Mouse (Mus musculus): ENCODE measurements around the gene Ubtf.

Gene Ubtf

DNA sequence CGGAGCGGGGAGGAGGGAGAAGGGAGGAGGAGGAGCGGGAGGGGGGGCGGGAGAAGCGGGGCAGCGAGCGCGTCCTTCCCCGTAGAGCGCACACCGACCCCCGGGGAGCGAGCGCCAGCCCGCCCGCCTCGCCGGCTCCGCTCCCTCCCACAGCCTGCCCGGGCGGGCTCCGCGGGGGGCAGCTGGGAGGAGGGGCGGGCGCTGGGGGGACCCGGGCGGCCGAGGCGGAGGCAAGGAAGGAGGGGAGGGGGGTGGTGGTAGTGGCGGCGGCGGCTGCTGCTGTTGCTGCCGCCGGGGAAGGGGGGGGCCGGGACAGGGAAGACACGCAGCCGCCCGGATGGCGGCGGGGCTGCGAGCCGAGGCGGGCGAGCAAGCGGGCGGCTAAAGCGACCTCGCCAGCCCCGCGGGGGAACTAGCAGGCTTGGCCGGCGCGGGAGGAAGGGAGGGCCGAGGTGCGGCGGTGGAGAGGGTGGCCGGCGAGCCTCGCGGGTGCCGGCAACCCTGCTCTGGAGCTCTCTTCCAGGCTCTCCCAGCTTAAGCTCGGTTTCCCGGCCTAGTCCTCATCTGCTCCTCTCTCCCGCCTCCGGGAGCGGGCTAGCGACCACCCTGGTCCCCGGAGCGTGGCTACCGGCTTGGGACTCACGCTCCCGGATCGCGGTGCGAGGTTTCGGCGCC is 1.5 kb downstream of the Ubtf start:
- DNase-seq (ENCODE audit: low spot score in 2 of 2), result peak; percentile 54 to 63

DNA sequence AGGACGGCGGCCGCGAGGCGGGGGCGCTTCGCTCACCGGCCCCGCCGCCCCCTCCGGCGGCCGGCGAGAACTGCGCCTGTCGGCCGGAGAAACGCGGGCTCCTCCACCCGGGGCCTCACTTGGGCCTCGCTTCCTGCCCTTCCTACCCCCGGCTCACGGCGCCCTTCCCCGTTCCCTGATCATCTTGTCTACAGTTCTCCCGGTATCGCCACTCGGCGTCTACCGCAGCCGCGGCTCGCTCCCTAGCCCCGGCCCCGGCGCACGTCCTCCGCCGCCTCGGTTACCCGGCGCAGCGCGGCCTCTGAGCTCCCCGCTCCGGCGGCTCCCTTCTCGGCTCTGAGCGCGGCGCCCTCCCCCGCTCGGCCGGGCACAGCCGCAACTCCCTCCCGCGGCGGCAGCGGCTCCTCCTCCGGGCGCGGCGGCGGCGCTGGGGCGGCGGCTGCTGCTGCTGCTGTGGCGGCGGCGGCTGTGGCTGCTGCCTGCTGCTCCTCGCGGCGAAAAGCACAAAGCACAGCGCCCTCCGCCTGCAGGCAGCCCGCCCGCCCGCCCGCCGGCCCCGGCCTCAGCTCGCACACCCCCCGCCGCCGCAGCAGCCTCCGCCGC is 2.1 kb downstream of the Ubtf start:
- peak; percentile 49 to 66 for DNase-seq (ENCODE audit: low spot score in 2 of 2)

DNA sequence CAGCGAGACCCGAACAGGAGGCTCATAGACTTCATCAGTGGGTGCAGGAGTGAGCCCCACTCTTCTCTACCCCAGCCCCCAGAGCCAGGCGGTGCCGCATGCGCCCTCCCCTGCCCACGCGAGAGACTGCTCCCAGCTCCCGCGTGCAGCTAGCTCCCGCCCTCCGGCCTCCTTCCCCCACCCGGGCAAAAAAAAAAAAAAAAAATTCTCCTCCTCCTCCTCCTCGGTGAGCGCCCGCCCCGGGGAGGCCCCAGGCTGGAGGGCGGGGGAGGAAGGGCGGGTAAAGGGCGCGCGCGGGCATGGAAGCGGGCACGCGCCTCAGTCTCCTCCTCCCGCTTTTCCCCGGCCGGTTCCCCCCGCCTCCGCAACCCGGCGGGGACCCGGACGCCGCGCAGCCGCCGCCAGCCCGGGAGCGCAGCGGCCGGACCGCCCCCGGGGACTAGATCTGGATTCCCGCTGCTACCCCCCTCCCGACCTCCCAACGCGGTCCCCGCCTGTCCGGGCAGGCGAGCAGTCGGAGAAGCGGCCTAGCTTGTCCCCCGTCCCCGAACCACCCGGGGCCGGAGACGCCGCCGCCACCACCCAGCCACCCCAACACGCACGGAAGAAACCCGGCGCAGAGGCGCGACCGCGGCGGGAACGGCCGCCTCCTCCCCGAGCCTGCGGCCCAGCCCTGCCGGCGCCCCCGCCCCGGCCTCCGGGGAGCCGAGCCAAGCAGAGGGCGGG is 2.8 kb downstream of the Ubtf start:
- peak; percentile 87 to 88 for DNase-seq (ENCODE audit: low spot score in 2 of 2)

DNA sequence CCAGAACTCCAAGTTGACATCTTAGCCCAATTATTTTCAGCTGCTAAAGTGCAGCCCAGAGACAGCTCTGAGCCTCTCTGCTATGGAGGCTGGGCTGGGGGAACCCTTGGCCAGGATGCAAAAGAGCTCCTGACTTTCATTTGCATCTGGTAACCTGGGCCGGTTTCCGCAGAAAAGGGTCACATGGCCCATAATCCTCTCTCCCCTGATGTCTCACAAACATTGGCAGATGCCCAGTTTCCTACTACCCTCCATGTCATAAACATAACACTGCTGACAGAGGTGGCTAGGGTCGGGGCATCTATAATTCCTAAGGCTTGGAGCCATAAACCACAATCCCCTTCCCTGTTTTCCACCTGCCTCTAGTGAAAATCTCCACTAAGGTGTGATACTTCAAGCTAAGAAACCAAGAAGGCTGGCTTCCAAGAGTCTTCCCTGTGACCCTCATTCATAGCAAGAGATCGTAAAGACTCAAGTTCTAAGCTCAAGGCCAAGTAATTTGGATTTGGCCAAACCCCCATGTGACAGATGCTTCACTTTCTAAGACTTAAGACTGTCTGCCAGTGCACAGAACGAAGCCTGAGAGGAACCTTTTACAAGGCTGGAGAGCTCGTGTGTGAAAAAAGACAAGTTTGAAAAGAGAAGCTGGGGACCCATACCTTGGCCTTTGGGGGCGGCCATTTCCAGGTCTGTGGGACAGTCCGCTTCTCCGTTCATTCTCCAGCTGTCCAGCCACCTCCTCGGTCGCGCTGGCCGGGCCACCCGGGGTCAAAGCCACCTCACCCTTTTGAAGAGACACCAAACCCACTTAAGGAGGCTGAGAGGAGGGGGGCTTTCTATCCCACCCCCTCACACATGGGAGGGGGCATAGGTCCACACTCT is 3.6 kb downstream of the Ubtf start:
- DNase-seq (ENCODE audit: low spot score in 2 of 2), result no peak

DNA sequence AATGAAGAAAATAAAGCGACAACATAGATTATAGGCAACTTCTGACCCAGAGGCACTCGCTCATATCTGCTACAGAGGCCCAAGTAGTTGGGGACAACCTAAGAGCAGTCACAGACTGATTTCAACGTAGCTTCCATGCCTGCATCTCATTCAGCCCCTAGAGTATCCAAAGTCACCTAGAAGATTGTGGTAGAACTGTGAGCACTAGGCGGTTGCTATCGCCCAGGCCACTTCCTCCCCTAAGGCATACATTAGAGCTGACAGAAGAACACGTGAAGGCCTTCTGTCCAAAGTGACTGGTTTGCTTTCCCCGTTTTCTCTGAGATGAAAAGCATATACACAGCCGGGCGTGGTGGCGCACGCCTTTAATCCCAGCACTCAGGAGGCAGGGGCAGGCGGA is 5.2 kb downstream of the Ubtf start:
- DNase-seq (ENCODE audit: low spot score in 2 of 2), result no peak

DNA sequence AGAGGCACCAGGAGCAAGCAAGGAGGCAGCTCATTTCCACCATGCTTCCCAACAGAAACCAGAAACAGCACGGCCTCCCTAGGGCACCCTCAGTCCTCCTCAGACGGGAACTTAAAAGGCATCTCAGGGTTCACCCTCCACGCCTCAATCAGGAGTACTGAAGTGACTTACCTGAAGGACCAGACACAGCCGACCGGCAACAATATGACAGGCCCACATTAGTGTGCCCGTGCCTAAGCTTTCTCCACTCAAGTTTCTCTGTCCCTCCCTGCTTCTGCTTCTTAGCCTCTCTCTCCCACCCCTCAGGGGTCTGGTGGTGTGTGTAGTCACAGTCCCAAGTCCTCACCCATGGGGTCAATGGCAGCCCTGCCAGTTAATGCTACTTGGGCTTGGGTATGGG is 7.0 kb downstream of the Ubtf start:
- DNase-seq (ENCODE audit: low spot score in 2 of 2), result no peak

DNA sequence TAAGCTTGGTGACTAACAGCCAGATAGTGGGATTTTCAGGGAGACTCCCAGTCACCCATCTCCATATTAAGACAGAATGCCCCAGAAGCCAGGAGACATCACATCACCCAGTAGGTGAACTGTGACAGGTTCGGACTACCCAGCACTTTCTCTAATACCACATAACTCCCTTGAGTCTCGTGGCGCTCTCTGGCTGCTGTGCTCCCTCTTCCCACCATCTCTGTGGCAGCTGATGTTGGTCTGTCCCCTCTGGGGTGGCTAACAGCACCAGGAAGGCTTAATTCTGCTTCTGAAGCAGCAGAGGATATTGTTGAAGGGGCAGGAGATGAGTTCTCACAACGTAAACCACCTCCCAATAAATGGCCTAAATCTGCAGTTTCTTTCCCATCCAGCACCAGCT is 7.6 kb downstream of the Ubtf start:
- no peak for DNase-seq (ENCODE audit: low spot score in 2 of 2)

DNA sequence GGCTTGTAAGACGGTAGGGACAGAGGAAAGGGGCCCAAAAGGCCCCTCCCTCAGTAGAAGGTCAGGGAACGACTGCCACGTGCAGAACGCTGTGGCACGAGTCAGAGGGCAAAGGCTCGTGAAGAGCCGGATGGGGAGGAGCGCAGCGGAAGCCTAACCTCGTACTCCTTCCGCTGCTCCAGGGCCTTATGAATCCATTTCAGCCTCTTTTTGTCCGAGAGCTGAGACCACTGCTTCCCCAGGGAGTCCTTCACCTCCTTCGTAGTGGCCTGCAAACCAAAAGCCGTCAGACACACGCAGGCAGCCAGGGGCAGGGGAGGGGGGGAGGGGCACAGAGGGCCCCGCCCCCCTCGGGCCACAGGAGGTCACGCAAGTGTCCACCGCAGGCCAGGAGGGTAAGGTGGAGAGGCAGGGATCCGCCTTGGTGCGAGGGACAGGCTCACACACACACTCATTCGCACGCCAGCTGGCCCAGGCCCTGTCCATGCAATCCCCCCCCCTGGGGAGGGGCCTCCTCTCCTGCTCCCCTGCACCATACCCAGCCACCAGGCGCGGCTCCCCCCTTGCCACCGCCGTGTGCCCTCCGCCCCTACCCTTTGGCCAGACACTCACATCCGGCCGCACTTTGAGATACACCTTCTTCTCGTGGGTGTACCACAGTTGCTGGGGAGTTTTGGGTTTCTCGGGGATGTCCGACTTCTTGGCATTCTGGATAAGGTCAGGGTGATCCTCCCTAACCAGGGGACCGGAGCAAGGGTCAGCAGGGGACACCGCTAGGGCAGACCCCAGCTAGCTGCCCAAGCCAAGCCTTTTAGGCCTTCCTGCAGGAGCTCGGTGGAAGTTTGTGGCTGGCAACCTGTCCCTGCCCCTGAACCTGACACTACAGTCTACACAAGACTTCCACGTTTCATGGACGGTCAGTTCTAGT is 8.5 kb downstream of the Ubtf start:
- DNase-seq (ENCODE audit: low spot score in 2 of 2), result no peak

DNA sequence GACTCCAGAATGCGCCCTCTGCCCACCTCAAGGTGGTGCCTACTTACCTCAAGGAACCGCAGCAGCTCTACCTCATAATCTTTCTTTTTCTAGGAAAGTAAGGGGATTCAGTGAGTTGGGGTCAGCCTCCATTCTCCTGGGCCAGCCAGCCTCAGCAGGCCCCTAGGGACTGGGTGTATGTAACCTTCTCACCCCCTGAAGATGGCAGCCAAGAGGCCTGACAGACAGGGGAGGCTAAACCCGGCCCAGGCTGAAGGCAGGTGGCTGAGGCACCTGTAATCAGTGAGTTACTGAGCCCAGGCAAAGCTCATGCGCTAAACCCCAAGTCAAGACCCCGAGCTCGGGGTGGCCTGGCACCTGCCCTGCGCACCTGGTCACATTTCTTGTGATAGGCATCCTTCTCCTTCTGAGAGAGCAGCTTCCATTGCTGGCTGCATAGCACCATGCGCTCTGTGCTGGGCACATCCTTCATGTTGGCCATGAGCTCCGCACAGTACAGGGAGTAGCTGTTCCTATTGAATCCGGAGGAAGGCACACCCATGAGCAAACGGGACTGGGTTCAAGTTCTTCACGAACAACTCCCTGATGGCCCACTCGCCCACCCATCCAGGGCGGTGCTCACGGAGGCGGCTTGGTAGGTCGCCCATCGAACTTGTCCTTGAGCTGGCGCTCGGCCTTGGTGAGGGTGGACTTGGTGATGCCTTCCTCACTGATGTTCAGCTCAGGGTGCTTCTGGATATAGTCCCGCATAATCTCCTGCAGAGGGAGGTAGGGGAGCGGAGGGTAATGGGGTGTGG is 9.5 kb downstream of the Ubtf start:
- DNase-seq (ENCODE audit: low spot score in 2 of 2), result no peak

DNA sequence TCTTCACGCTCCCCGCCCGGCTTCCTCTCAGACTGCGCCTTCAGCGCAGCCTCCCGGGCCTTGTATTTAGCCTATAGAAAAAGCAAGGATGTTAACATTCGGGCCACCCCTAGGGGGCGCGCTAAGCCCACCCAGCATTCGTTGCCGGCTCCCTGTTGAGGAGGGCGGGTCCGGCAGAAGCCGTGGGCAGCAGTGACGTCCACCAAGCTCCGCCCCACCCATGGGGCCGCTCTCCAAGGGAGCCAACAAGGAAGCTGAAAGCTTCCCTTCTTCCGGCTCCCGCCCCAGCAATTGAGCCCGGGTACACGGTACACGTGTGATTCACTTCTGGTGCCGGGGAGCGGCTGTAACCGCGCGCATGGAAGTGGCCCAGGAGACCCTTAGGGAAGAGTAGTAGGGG is 10.6 kb downstream of the Ubtf start:
- peak; percentile 97 for DNase-seq (ENCODE audit: low spot score in 2 of 2)

DNA sequence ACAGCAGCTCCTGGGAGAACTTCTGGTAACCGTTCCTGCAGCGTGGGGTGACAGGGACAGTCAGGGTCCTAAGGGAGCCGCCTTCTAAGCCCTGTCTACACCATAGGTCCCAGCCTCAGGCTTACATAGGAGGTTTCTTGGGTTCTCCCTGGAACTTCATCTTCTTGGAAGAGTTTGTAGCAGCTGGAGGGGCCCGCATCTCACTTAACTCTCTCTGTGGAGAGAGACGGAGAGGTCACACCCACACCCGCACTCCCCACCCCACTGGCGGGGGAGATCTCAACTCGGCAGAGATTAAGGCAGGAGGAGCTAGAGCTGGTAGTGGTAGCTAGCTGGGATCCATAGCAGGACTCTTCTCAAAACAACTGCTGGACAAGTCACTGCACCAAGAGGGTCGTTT is 11.4 kb downstream of the Ubtf start:
- DNase-seq (ENCODE audit: low spot score in 2 of 2), result no peak

DNA sequence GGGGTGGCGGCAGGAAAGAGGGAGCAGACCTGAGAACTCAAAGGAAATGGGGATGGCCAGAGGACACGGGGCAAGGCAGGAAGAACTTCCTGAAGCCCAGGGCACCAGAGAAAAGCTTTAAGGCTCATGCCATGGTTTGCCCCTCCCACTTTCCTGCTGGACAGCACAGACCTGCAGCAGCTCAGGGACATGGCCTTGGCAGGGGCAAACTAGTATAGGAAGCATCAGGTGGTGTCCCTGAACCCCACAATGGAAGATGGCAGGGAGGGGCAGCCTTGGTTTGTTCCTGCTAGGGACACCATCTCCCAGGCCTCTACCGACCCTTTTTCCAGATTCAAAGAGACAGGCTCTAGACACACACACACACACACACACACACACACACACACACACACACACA is 14.2 kb downstream of the Ubtf start:
- no peak for DNase-seq (ENCODE audit: low spot score in 2 of 2)

DNA sequence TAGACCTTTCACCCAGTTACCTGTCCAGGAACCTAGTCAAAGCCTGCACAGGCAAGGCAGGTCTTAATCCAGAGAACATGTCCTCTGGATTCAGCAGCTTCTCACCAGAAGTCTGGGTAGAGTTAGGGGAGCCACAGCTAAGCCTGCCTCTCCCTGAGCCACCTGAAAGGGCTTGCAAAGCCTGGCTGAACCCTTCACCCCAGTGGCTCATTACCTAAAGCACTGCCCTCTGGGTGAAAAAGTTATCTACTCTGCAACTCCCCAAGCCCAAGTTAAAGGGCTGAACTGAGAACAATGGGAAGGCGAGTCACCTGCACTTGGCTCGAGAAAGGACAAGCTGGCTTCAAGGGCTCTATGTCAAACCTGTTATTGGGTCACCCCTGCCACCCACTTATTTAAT is 15.4 kb downstream of the Ubtf start:
- DNase-seq (ENCODE audit: low spot score in 2 of 2), result no peak

DNA sequence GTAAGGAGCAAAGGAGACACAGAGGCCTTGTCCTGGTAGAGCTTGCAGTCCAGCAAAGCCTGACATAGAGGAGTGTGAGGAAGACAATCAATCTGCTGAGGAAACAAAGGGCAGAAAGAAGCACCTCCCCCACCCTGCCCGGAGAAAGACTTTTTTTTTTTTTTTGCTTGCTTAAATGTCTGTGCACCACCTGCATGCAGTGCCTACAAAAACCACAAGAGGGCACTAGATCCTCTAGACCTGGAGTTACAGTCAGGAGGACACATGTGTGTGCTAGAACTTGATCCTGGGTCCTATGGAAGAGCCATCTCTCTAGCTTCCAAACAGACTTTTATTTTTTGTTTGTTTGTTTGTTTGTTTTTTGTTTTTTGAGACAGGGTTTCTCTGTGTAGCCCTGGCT is 19.7 kb downstream of the Ubtf start:
- peak; percentile 47 to 76 for DNase-seq (ENCODE audit: low spot score in 2 of 2)

DNA sequence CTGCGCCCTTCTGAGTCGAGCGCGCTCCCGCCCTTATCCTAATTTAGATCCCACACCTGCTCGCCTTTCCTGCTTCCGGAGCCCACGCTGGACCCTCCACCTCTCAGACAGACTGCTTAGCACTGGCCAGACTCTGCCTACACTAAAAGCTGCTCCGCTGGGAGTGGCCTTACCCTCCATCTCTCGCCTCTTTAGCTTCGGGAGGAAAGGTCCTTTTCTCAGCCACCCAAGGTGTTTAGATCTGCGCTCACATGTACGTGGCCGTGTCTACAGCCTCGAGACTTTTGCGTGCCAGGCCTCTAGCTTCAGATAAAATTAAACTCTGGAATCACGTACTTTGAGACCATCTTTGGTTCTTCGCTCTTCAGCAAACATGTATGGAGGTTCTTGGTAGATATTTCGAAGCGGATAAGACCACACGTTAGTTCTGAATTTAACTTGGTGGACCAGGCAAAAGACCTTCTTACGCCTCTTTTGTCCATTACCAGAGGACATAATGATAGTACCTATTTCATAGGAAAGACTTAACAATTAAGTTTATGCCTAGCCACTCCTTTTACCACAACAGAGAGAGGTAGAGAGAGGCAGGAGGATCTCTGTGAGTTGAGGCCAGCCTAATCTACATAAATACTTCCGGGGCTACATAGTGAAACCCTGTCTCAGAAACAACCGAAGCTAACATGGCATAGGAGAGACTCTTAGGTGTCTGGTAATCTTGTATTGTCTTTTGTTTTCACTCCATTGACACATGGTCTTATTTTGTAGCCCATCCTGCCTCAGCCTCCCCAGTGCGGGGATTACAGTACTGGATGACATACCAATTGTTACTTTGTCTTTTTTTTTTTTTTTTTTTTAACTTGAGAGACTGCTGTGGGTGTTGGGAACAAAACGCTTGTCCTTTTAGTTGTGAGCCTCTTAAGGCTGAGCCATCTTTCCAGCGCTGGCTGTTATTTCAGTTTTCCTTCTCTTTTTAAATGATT is 21.7 kb downstream of the Ubtf start:
- DNase-seq (ENCODE audit: low spot score in 2 of 2), result no peak

DNA sequence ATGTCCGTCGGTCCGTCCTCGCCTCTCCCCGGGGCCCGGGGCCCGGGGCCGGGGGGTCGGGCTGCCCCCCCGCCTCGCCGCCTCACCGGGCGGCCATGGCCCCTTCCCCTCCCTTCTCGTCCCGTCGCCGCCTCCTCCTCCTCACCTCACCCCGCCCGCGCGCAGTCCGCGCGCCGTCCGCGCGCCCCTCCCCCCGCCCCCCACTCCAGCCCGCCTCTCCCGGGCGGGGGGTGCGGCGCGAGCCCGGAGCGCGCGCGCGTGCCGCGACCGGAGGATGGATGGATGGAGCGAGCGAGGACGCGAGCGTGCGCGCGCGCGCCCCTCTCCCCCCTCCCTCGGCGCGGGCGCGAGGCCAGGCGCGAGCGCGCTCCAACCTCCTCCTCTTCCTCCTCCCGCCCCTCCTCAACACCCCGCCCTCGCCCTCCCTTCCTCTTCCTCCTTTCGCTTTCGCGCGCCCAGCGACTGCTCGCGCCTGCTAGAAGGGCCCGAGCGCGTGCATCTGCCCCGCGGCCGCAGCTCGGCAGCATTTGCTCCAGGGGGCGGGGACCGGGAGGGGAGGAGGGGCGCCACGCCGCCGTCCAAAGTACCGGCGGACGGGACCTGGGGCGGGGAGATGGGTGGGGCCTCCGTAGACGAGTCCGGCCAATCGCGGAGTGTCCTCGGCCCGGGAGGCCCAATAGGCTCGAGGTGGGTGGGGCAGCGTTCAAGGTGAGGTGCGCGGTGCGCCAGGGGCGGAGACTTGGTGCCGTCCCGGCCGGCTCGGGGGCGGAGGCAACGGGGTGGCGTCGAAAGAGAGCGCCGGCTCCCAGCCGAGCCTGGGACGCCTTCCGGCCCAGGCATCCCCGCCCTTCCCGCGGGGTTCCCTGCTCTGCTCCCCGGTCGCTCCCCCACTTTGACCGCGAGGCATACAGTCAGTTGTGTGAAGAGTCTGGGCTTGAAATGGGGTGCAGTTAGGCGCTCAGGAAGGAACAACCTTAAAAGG is 22.8 kb downstream of the Ubtf start, which contains the start of gene Atxn7l3:
Gene Atxn7l3, minus strand, starts transcription at position 141 of the 982 bp plus-strand sequence.
- peak; percentile 98 for DNase-seq (ENCODE audit: low spot score in 2 of 2)

DNA sequence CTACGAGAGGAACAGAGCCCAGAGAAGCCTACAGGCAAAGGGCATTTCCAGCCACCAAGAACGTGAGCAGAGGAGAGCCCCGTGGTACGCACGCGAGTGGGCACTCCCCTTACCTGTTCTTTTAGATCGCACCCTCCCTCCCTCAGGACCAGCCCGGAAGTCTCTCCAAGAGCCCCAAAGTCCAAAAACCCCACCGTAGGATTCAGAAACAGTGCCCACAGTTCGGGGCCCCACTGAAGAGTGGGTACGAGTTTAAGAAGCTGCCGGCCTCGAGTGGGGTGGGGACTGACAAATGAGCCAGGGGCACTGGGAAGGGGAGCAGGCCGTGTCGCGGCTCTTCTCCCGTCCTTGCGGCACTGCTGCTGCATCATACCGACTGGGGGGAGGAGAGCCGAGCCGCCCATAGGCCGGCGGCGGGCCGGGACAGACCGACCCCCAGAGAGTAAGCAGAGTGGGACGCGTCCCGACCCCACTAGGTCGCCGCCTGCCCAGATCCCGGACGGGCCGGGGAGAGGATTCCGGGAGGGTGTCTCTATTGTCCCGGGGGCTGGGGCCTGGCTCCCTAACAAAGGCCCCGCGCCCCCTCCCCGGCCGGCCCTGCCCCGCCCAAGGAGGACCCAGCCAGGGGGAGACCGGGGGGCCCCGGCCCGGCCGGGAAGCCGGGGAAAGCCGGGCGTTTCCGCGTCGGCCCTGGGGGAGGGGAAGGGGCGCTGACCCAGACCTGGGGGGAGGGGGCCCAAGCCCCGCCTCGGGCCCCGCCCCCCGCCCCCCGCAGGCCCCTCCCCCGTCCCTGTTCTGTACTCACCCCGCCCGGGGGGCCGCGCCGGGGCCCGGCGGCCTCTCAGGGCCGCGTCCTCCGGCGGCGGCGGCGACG is 23.7 kb downstream of the Ubtf start:
- DNase-seq (ENCODE audit: low spot score in 2 of 2), result peak in 1 of 2 experiments; percentile 35

Measured in spleen, postnatal 14 days (tissue).